Mouse (Mus musculus) lung, embryonic 15.5 days (tissue): ENCODE data around the gene Ovgp1. TPM values are rescaled to one million over a fixed set of nuclear protein-coding genes. Genes with fewer than 3 reads are reported as not detected.
A peak's percentile ranks its signal among the peaks of the same experiment; 100 is the strongest.

Source experiments
- ATAC-seq: fragments of 200-750 bp; cut with Nextera tagmentation; 2 replicates; pipeline ENCODE4 v1.8.0; 2017; ENCODE audit warnings: moderate number of reproducible peaks, borderline replicate concordance; ENCODE audit not compliant: low FRiP score, low TSS enrichment; ENCODE audit errors: extremely low read depth
- H3K27ac ChIP-seq: fragments of 300-500 bp; sonication (generic); 2 replicates; pipeline ENCODE4 v1.5.1; 2015; ENCODE audit warnings: moderate library complexity, mild to moderate bottlenecking, inconsistent platforms
- H3K27me3 ChIP-seq: fragments of 300-500 bp; sonication (generic); 2 replicates; pipeline ENCODE4 v1.6.1; 2015; ENCODE audit warnings: inconsistent platforms
- H3K36me3 ChIP-seq: fragments of 300-500 bp; sonication (generic); 2 replicates; pipeline ENCODE4 v1.6.1; 2015; ENCODE audit warnings: inconsistent platforms
- H3K4me1 ChIP-seq: fragments of 300-500 bp; sonication (generic); 2 replicates; pipeline ENCODE4 v1.6.1; 2015; ENCODE audit warnings: inconsistent platforms
- H3K4me2 ChIP-seq: fragments of 300-500 bp; sonication (generic); 2 replicates; pipeline ENCODE4 v1.6.1; 2015; ENCODE audit warnings: inconsistent platforms, mild to moderate bottlenecking, moderate library complexity
- H3K4me3 ChIP-seq: fragments of 300-500 bp; sonication (generic); 2 replicates; pipeline ENCODE4 v1.5.1; 2015; ENCODE audit warnings: mild to moderate bottlenecking, inconsistent platforms
- H3K9ac ChIP-seq: fragments of 300-500 bp; sonication (generic); 2 replicates; pipeline ENCODE4 v1.6.1; 2015; ENCODE audit warnings: inconsistent platforms
- H3K9me3 ChIP-seq: fragments of 300-500 bp; sonication (generic); 2 replicates; pipeline ENCODE4 v1.6.1; 2016; ENCODE audit warnings: inconsistent platforms
- WGBS: fragments of 180-500 bp; shearing (Covaris S2); methylation state at CpG from one replicate; pipeline ENCODE4 v1.1.7; 2015; 5-methylcytosine and 5-hydroxymethylcytosine counted together
- polyA plus RNA-seq: library from polyadenylated mRNA; unstranded; fragments of >200 nt; fragmentation: Nextera tagmentation; extraction: Ambion mirVana; gene quantifications from 2 replicates; pipeline ENCODE4 v1.2.1, GENCODE M21; 2015

Gene Ovgp1
- polyA plus RNA-seq, result 1.3 and 1.7 TPM in 2 replicates

- Histone ChIP-seq H3K4me3 (no peak within 1 kb of the TSS), H3K4me2 (no peak within 1 kb of the TSS), H3K9me3 (no peaks in the 10 kb centered on the region), H3K4me1 (no peaks in the 10 kb centered on the region), H3K36me3 (peaks cover 19% of the 10 kb centered on the region), H3K27me3 (no peaks in the 10 kb centered on the region), H3K27ac (no peak within 1 kb of the TSS), H3K9ac (no peak within 1 kb of the TSS)
- ATAC-seq, result no peak
- WGBS, result 74% methylated on average over 3 of the region's 3 CpGs
Measured at GRCm38 (mm10) chr3:105973411-105973810, at the start of gene Ovgp1. Gene Ovgp1 (plus strand): TSS chr3:105973711.

DNA sequence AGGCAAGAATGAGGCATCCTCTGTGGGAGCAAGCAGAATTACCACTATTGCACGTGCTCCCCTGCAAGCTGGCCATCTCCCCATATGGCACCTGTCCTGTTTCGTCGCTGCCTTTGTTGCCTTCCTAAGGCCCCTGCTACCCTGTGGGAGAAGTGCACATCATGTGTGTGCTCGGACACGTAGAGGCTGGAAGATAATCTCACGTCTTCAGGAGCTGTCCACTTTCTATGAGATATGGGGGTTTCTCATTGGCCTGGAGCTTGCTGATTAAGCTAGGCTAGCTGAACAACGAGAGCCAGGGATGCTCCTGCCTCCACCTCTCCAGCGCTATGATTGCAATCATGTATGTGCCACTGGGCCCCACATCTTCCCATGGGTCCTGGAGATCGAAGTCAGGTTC is 48.9 kb upstream of the Ovgp1 start:
- WGBS, result 79% methylated on average over 9 of the region's 9 CpGs
- no peaks in the 10 kb centered on the region for H3K27me3 ChIP-seq
- no peak for ATAC-seq

GRCm38 (mm10) chr3:105927561-105928194 is 45.8 kb upstream of the Ovgp1 start:
- Histone ChIP-seq H3K27ac (no peak overlapping the region), H3K36me3 (no peaks in the 10 kb centered on the region), H3K27me3 (no peaks in the 10 kb centered on the region), H3K4me2 (no peak overlapping the region), H3K4me1 (no peaks in the 10 kb centered on the region), H3K4me3 (no peak overlapping the region), H3K9me3 (no peaks in the 10 kb centered on the region), H3K9ac (no peak overlapping the region)
- 83% methylated on average over 7 of the region's 7 CpGs for WGBS
- ATAC-seq, result no peak

More for the DNA sequence above, 48.9 kb upstream of the Ovgp1 start:
- Histone ChIP-seq H3K4me3 (no peak overlapping the region), H3K4me2 (no peak overlapping the region), H3K9me3 (no peaks in the 10 kb centered on the region), H3K9ac (no peak overlapping the region), H3K27ac (no peak overlapping the region), H3K4me1 (no peaks in the 10 kb centered on the region), H3K36me3 (no peaks in the 10 kb centered on the region)

GRCm38 (mm10) chr3:105928195-105928569 is 45.3 kb upstream of the Ovgp1 start:
- Histone ChIP-seq H3K27ac (no peak overlapping the region), H3K36me3 (no peaks in the 10 kb centered on the region), H3K9ac (no peak overlapping the region), H3K9me3 (no peaks in the 10 kb centered on the region), H3K4me2 (no peak overlapping the region), H3K4me1 (no peaks in the 10 kb centered on the region), H3K4me3 (no peak overlapping the region), H3K27me3 (no peaks in the 10 kb centered on the region)
- 83% methylated on average over 3 of the region's 3 CpGs for WGBS
- no peak for ATAC-seq

DNA sequence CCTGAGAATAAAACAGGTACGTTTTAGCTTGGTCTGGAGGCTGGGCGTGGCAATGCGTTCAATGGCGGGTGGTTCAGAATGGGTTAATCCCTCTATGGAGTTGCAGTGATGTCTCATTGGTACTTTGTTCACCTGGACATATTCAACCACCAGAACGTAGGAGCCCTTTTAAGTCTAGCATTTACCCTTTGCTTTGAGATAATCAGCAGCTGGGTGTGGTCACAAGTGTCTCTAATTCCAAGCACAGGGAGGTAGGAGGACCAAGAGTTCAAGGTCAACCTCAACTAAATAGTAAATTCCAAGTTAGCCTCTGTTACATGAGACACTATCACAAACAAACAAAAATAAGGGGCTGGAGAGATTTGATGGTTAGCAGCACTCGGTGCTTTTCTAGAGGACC is 44.7 kb upstream of the Ovgp1 start:
- H3K36me3 ChIP-seq, result no peaks in the 10 kb centered on the region
- no peaks in the 10 kb centered on the region for H3K27me3 ChIP-seq
- no peak for ATAC-seq
- no peak overlapping the region for H3K4me3 ChIP-seq
- no peaks in the 10 kb centered on the region for H3K4me1 ChIP-seq
- H3K9ac ChIP-seq, result no peak overlapping the region
- H3K4me2 ChIP-seq, result no peak overlapping the region
- no peaks in the 10 kb centered on the region for H3K9me3 ChIP-seq
- no peak overlapping the region for H3K27ac ChIP-seq
- 86% methylated on average over 6 of the region's 6 CpGs for WGBS

DNA sequence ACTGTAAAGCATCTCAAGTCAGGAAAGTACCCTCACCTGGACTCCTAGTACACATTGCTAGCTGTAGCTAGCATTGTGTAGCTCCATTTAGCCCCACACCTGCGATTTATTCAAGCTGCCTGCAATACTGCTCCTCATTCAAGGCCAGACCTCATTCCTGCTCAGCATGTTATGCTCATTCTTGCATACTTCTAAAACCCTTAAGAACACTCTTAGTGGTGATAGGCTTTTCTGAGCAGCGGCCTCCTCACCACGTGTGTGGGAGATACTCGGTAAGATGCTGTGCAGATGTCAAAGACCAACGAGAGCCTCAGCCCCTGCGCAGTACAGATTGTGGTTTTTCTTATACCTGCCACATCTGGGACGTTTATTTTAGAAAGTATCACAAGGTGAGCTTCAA is 43.7 kb upstream of the Ovgp1 start:
- Histone ChIP-seq H3K9ac (no peak overlapping the region), H3K4me1 (no peaks in the 10 kb centered on the region; the same call in 1 of the 2 replicates), H3K27ac (no peak overlapping the region), H3K27me3 (no peaks in the 10 kb centered on the region), H3K9me3 (no peaks in the 10 kb centered on the region), H3K36me3 (no peaks in the 10 kb centered on the region), H3K4me3 (no peak overlapping the region), H3K4me2 (no peak overlapping the region)
- no peak for ATAC-seq
- 70% methylated on average over 7 of the region's 7 CpGs for WGBS

GRCm38 (mm10) chr3:105931095-105931494 is 42.4 kb upstream of the Ovgp1 start:
- Histone ChIP-seq H3K9me3 (no peaks in the 10 kb centered on the region), H3K4me3 (no peak overlapping the region), H3K36me3 (no peaks in the 10 kb centered on the region), H3K9ac (no peak overlapping the region), H3K27ac (no peak overlapping the region), H3K4me2 (no peak overlapping the region), H3K4me1 (no peaks in the 10 kb centered on the region; the same call in 1 of the 2 replicates), H3K27me3 (no peaks in the 10 kb centered on the region)
- 74% methylated on average over 2 of the region's 2 CpGs for whole genome bisulfite sequencing
- ATAC-seq, result no peak

- H3K9me3 ChIP-seq, result no peaks in the 10 kb centered on the region
- no peak within 1 kb of the TSS for H3K9ac ChIP-seq
- no peak within 1 kb of the TSS for H3K4me2 ChIP-seq
- no peaks in the 10 kb centered on the region for H3K36me3 ChIP-seq
- H3K4me1 ChIP-seq, result no peaks in the 10 kb centered on the region; the same call in 1 of the 2 replicates
- 63% methylated on average over 8 of the region's 8 CpGs for WGBS
- H3K27ac ChIP-seq, result no peak within 1 kb of the TSS
- H3K27me3 ChIP-seq, result no peaks in the 10 kb centered on the region
- H3K4me3 ChIP-seq, result no peak within 1 kb of the TSS
- ATAC-seq, result no peak
Measured at GRCm38 (mm10) chr3:105932240-105933071, 41.1 kb upstream of the Ovgp1 start, which contains the start of gene I830077J02Rik. Gene I830077J02Rik (minus strand): TSS chr3:105932664.

GRCm38 (mm10) chr3:105933926-105934325 is 39.6 kb upstream of the Ovgp1 start:
- ATAC-seq, result no peak
- Histone ChIP-seq H3K27me3 (no peaks in the 10 kb centered on the region), H3K4me2 (no peak overlapping the region), H3K4me1 (no peaks in the 10 kb centered on the region; the same call in 1 of the 2 replicates), H3K4me3 (no peak overlapping the region), H3K9ac (no peak overlapping the region), H3K36me3 (no peaks in the 10 kb centered on the region), H3K27ac (no peak overlapping the region), H3K9me3 (no peaks in the 10 kb centered on the region)
- whole genome bisulfite sequencing, result 87% methylated on average over 6 of the region's 6 CpGs

DNA sequence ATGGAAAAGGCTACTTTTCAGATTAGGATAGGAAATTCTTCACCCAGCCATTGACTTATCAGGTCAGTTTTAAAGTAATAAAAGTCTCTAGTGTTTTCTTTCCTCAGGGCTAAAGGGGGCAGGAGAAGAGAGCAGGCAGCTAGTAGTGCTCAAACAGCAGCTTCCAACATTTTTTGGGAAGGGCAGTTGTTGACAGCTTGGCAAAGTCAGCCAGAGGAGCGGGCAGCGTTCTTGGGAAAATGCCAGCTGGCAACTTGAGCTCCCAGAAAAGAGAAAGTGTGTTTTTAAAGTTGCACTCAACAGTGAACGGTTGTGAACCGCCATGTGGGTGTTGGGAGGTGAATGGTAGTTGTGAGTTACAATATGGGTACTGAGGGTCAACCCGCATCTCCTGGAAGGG is 38.5 kb upstream of the Ovgp1 start:
- no peaks in the 10 kb centered on the region for H3K27me3 ChIP-seq
- H3K9ac ChIP-seq, result no peak overlapping the region
- 44% methylated on average over 5 of the region's 5 CpGs for WGBS
- no peak overlapping the region for H3K4me2 ChIP-seq
- no peaks in the 10 kb centered on the region; the same call in 1 of the 2 replicates for H3K4me1 ChIP-seq
- no peaks in the 10 kb centered on the region for H3K9me3 ChIP-seq
- H3K4me3 ChIP-seq, result no peak overlapping the region
- peaks cover 5% of the 10 kb centered on the region; the same call in 1 of the 2 replicates for H3K36me3 ChIP-seq
- ATAC-seq, result no peak; the same call in 1 of the 2 replicates
- H3K27ac ChIP-seq, result 0 out of 2 replicates have a peak overlapping the region, but pooled peaks have one; percentile 7

- 83% methylated on average over 4 of the region's 4 CpGs for WGBS
- H3K4me2 ChIP-seq, result no peak overlapping the region
- H3K9ac ChIP-seq, result no peak overlapping the region
- H3K36me3 ChIP-seq, result peaks cover 11% of the 10 kb centered on the region
- no peak overlapping the region for H3K27ac ChIP-seq
- no peaks in the 10 kb centered on the region; the same call in 1 of the 2 replicates for H3K4me1 ChIP-seq
- no peaks in the 10 kb centered on the region for H3K9me3 ChIP-seq
- no peaks in the 10 kb centered on the region for H3K27me3 ChIP-seq
- no peak for ATAC-seq
- H3K4me3 ChIP-seq, result no peak overlapping the region
Measured at GRCm38 (mm10) chr3:105936111-105936510, 37.4 kb upstream of the Ovgp1 start.

GRCm38 (mm10) chr3:105951348-105951747 is 22.2 kb upstream of the Ovgp1 start:
- Histone ChIP-seq H3K9me3 (no peaks in the 10 kb centered on the region), H3K36me3 (peaks cover 67% of the 10 kb centered on the region), H3K4me1 (0 out of 2 replicates have a peak, but pooled peaks cover 2% of the 10 kb centered on the region), H3K27me3 (no peaks in the 10 kb centered on the region), H3K4me3 (no peak overlapping the region), H3K9ac (no peak overlapping the region), H3K4me2 (no peak overlapping the region), H3K27ac (no peak overlapping the region)
- WGBS, result 96% methylated on average over 7 of the region's 7 CpGs
- no peak for ATAC-seq
